Mouse (Mus musculus): ENCODE measurements around the gene Pithd1.

The Pithd1 gene

DNA sequence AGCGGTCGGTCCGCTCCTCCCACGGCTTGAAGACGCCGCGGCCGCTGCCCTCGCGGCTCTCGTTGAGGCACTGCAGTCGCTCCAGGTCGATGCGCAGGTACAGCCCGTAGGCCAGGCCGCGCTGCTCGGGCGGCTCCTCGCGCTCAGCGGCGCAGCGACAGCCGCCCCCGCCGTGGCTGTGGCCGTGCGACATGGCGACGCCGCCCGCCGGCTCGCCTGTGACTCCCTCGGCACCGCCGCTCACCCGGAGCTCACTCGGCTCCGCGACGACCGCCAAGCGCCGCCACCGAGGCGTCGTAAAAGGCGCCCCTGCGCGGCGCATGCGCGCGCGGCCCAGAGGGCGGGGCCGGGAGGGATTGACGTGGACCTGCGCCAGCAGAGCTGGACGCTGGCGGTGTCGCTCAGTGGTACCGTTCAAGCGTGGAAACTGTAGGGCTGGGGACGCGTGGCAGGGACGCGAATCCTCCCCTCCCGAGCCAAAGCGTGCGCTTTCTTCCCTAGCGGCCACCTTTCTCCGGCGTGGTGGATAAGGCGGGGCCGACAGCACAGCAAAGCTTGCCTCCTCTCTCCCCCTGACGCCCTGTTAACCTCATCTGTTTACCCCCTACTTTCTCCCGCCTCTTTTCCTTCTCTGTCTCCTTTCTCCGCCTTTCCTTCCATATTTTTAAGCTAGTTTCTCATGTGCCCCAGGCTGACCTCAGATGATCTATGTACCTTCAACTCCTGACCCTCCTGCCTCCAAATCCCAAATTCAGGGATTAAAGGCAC is at the start of gene Pithd1:
Gene Pithd1, minus strand, starts transcription at position 322 of the 768 bp plus-strand sequence.
- peak; percentile 84 for DNase-seq (ENCODE audit: low spot score)

DNA sequence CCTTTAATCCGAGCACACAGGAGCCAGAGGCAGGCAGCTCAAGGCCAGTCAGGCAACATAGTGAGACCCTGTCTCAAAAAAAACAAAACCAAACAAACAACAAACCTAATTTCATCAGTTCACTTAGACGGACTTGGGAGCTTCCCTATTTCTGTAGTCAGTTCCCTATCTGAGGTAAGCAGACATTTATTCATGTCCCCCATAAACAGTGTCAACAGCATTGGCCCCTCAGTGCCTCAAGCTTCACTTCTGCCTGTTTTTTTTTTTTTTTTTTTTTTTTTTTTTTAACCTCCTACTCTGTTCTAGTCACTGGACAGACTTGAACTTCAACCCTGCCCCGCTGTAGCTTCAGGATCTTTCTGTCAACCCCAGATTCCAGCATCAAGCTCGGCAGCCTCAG is 48.0 kb upstream of the Pithd1 start:
- DNase-seq (ENCODE audit: low spot score): no peak

DNA sequence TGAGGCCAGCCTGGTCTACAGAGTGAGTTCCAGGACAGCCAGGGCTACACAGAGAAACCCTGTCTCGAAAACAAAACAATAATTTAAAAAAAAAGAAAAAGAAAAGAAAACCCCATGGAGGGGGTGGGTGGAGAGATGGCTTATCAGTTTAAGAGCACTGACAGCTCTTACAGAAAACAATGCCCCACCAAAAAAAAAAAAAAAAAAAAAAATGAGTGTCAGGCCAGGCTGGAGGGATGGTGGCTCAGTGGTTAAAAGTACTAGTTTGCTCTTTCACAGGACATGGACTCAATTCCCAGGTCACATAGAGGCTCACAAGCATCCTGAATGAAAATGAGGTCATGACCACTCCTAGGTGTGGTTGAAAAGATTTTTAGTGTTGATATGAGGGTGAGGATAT is 46.2 kb upstream of the Pithd1 start:
- DNase-seq (ENCODE audit: low spot score): no peak

DNA sequence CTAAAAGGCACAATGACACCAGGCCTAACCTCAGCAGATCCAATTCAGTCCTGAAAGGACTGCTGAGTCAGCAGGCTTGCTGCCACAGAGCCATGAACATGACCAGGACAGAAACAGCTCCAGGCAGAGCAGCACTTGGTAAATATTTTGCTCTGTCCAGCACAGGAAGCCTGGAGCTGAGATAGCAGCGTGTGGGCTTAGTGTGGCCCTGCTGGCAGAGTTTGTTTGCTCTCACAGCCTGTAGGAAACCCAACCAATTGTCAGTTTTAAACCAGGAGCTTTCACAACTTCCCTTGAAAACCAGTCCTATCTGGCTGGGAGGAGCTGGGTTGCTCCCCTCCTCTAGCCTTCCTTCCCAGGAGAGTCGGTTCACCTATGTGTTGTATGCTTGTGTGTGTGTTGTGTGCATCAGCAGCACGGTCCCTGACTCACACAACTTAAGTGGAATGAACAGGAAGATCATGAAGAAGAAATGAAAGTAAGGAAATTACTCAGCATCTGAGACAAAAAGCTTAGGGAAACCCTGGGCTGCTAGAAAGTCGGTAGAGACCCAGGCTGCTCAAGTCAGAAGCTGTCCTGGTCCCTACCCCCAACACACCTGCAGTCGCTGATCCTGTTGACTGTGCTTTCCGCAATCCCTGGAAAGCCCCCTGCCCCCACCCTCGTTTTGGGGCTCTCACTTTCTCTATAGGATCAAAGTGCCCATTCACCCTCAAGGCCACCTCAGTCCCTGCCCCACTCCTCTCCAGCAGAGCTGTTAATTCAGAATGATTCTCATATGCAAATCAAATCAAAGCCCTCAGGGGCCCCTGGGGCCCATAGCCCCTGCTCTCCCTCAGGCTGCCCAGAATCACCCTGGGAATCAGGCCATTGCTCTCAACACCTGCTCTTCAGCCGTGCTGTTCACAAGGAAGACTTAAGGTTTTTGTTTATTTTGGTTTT is 44.2 kb upstream of the Pithd1 start:
- peak; percentile 39 for DNase-seq (ENCODE audit: low spot score)

DNA sequence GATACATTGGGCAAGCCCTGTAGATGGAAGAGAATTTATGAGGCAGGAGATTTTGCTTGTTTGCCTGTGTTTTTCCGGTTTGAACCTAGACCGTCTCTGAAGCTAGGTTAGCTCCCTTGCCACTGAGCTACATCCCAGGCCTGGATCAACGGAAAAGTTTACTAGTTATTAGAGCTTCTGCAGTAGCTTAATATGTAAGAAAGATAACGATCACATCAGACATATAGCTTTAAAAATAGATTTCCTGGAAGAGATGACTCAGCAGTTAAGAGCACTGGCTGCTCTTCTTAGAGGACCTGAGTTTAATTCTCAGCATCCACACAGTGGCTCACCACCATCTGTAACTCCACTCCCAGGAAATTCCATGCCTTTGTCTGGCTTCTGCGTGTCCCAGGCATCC is 41.6 kb upstream of the Pithd1 start:
- no peak for DNase-seq (ENCODE audit: low spot score)

DNA sequence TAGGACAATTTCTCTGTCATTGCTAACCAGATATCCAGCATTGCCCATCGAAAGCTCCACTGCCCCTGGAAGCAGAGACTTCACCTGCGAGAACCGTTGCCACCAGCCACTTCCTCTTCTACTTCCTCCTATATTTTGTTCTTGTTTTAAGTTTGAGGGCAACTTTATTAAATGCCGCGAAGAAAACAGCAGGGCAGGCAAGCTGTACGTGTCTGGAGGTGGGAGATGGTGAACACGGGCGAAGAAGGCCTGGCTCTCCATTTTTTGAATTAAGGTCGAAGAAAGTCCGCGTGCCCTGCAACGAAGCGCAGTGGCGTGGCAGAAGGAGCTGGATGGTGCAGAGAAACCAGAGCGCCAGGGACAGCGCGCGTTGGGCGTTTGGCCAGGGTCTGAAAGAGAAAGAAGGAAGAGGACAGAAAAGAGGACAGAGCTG is 41.1 kb upstream of the Pithd1 start:
- no peak for DNase-seq (ENCODE audit: low spot score)

DNA sequence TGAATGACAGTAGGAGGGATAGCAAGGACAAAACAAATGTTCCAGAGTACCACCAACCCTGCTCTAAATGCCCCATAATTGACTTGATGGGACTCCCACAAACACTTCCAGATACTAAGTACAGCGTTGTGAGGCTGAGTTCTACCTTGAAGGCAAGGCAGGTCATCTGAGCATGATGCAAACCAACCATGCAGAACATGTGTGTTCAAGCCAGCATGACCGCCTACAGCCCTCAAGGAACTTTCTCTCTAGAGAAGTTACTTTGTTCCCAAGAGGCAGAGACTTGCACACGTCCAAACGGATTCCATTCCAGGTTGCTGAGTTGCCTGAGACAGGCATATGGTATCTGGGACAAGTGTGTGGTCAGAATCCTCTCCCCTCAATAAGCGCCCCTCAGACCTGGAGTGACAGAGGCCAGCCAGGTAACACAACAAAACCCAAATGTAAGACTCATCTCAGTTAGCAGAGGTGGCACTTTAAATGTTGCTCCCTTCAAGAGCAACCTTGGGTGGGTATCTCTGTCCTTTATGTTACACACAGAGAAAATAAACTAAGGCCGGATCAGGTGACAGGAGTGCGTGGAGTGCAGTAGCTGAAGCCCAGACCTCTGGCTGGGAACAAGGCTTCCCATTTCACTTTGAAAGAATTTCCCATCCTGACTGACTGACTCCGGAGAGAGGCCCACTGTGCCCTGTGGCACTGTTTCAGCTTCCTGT is 40.5 kb upstream of the Pithd1 start:
- no peak for DNase-seq (ENCODE audit: low spot score)

DNA sequence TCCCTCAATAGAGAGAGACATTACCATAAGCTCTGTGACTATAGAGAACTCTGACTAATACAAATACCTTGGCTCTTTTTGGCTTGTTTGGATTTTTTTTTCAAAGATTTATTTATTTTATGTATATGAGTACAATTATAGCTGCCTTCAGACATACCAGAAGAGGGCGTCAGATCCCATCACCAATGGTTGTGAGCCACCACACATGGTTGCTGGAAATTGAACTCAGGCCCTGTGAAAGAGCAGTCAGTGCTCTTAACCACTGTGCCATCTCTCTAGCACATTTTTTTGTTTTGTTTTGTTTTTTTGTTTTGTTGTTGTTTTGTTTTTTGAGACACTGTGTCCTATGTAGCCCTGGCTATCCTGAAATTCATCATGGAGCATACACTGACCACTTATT is 38.3 kb upstream of the Pithd1 start:
- no peak for DNase-seq (ENCODE audit: low spot score)

DNA sequence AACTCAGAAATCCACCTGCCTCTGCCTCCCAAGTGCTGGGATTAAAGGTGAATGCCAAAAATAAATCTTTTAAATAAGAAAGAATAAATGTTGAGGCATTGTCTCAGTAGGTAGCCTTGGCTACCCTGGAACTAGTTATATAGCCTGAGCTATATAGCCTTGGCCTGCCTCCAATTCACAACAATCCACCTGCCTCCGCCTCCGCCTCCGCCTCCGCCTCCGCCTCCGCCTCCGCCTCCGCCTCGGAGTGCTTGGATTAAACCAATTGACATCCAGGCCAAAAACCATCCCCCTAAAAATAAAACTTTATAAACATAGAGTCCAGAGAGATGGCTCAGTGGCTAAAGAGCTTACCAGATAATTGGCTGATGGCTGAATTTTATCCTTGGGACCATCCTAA is 35.9 kb upstream of the Pithd1 start:
- no peak for DNase-seq (ENCODE audit: low spot score)

DNA sequence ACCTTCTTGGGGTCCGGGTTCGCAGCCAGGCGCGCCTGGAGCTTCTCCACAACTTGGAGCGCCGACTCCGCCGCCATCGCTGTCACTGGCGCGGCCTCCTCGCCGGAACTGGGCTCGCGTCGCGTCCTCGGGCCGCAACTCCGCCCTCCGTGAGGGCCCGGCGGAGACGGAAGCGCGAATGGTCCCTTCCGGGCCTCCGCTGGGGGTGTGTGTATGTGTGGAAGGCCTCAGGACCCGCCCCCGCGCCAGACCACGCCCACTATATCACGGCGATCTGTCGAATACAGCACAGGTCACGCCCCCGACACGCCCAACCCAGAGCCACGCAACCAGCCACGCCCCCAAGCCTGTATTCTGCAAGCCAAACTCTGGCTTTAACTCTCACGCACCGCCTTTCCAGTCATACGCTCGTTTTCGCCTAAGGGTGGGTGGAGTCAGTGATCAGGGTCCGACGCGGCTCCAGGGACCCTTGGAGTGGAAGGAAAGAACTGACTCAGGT is 34.5 kb upstream of the Pithd1 start, which contains the start of gene Eloa:
Gene Eloa, minus strand, starts transcription at position 215 of the 499 bp plus-strand sequence.
- peak; percentile 99 for DNase-seq (ENCODE audit: low spot score)

DNA sequence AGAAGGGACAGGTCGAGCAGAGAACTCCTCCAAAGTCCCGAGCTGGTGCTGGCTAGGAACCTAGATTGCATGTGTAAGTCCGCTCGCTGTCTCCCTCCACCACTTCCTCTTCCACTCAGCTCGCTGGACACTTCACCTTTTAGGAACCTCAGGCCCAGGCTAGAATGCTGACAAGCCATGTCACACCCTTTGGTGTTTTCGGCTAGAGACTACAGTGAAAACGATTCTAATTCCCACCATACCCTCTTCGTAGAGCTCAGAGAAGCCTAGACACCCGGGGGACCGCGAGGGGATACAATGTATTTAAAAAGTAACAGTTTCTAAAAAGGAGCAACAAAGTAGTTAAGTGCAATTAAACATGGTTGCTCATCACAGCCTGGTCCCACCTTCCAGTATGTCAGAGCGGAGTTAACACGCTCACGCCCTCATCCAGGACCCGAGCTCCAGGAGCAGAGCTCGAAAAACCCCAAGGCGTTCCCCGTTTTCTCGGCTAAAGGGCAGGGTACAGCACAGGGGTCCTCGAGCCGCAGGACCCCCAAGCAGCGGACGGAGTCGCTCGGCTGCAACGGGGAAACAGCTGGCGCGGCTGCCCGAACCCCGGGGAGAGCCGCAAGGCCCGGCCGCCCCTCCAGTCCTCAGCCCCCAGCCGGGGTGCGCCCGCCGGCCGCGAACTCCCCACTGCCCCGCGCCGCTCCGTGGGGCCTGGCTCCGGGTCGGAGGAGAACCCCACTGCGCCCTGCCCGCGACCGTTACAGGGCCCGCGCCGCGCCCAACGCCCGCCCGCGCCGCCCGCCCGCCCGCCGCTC is 33.9 kb upstream of the Pithd1 start:
- DNase-seq (ENCODE audit: low spot score): no peak

DNA sequence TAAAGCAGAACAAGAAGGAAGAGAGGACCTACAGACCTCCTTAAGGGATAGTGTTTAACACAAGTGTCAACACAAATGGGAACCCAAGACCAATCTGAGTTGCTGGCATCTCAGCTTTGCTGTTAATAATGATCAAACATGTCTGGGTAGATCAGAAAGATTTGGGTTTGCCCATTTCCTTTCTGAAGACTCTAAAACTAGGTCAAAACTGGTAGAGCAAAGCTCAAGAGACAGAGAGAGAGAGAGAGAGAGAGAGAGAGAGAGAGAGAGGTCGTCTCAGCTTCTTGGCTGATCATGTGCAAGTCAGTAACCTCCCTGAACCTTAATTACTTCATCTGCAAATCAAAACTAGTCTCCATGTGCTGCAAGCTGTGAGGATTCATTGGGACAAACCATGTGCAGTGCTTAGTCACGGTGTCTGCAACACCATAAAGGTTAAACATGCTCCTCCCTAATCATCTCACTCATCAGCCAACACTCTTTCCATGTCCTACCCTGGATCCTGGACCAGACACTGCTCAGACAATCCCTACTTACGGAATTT is 29.1 kb upstream of the Pithd1 start:
- no peak for DNase-seq (ENCODE audit: low spot score)

DNA sequence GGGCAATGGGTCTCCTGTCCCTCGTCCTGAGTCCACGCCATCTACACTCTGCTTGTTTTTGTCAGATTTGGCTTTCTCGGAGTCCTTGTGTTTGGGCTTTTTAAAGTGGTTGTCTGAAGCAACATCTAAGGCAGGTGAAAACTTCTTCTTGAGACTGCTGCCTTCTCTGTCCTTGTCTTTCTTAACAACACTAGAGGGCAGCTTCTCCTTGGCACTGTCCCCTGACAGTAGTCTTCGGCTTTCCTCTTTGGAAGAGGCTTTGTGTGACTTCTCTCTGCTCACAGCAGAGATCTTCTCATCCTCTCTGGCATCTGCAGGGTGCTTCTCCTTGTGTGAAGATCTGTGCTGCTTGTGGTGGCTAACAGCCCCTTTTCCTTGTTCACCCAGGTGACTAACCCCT is 23.5 kb upstream of the Pithd1 start:
- no peak for DNase-seq (ENCODE audit: low spot score)

DNA sequence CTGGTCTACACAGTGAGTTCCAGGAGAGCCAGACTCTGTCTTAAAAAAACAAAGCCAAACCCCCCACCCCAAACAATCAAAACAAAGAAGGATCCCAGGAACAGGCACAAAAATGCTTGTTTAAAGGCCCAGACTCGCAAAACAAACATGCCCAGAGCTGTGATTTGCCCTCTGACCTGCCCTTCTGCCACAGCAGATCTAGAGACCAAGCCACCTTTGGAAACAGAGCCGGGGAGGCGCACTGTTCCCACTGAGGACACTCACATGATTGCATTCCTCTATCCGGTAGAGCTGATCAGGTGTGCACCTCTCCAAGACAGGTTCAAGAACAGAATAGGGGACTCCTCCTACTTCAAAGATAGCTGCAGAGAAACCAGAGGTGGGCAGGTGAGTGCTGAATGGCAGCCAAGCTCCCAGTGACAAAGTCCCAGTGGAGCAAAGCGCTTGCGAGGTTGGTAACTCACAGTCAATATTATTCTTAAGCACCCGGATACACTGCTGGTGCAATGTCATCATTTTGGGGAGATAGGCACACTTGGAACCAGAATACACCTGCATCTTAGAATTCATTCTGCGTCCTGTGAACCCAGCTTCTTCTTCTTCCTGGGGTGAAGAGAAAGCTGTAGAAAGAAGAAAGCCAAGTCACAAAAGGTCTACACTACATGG is 21.9 kb upstream of the Pithd1 start:
- no peak for DNase-seq (ENCODE audit: low spot score)

DNA sequence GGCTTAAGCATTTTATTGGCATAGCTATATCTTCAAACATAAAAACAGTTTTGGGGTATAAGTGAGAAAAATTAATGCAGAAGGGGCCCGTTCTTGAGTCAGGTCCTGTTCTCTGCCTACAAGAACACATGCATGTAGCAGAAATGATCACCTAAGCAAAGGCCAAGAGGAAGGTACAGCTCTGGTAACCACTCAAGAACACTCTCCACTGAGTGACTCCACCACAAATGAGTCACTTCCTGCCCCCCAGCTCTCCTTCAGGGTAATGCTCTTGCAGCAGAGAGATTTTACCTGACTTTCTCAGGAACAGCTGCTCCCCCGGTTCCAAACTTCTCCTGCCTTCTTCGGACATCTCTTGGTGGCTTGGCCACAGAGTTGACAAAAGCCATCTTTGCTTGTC is 19.8 kb upstream of the Pithd1 start:
- DNase-seq (ENCODE audit: low spot score): no peak

DNA sequence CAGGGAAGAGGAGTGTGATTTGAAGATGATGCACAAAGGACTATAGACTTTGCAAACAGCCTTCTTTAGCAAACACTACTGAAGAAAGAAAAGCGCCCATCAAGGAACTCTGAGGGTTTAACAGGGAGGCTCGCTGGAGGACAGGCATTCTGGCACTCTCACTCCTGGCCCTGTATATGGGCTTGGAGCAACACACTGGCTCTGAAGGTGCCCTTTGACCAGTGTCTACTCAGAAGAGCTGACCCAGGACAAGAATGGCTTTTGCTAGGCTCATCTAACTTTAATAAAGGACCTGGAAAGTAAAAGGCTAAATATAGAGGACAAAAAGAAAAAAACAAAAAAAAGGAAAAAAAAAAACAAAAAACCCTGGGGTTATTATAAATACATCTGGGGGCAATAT is 17.9 kb upstream of the Pithd1 start:
- DNase-seq (ENCODE audit: low spot score): no peak

DNA sequence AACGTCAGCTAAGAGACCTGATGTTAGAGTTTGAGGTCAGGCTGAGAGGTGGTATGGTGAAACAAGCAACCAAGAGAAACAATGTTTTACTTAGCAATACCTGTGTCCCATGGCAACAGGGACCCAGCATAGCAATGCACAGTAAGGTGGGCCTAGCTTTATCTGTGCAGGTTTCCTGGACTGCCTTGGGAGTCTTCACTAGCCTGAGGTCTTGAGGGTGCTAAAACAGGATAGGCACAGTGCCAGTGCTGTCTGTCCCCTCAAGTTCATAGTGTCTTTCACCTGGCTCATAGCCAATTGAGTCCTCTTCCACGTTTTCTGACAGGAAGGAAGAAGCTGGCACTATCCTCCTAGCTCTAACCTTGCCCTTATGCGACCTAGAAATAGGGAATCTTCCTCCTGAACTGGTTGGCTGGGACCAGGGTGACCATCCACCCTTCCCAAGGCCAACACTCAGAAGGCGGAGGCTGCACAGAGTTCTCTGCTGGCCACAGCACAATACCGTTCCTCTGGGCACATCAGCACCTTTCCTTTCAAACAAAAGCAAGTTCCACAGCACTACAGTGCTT is 17.1 kb upstream of the Pithd1 start:
- DNase-seq (ENCODE audit: low spot score): no peak

DNA sequence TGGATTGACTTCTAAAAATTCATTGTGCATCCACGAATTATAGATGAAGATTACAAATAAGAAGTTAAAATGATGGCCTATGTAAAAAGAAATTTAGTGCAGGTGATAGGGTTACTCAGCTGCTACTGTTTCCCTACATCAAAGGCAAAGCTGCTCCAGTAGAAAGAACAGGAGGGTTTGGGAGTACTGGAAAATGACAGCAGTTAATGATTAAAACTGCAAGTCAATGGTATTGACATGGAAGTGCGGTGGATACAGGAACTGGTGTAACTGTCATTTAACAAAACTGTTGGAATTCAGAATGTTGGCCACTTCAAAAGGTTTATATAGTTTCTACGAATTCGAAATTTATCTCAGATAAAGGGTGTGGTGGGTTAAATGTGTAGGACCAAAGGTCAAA is 8.1 kb upstream of the Pithd1 start:
- DNase-seq (ENCODE audit: low spot score): no peak

DNA sequence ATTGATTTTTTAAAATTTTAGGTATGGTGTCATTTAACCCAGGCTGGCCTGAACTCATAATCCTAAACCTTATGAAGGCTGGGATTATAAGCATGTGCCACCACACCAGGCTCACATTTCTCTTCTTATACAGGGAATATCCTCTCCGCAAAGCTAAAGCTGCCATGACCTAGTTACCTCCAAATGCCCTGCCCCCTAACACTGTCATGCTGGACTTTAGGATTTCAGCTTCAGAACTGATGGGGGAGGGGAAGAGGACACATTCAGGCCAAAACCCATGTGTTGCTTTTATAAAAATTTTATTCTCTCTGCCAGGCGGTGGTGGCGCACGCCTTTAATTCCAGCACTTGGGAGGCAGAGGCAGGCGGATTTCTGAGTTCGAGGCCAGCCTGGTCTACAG is 6.9 kb upstream of the Pithd1 start:
- no peak for DNase-seq (ENCODE audit: low spot score)

DNA sequence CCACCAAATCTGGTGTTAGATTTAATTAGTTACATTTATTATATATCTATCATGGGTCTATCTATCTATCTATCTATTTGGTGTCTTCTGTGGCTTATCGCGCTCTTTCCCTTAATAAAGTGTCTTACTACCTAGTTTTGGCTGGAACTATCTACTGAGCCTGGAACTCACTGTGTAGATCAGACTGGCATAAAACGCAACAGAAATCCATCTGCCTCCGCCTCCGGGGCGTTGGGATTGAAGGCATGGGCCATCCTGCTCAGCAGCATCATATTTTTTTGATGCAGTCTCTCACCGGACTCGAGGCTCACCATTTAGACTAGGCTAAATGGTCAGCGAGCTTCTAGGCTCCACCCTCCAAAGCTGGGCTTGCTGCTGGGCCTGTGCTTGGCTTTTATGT is 650 bp upstream of the Pithd1 start:
- no peak for DNase-seq (ENCODE audit: low spot score)
